ENCODE assay signal across 13 mouse cellular contexts in genomic region chr5:64313481-64313880, GRCm38 (mm10).
A peak's percentile ranks its signal among the peaks of the same experiment; 100 is the strongest.
DNase-seq lines count a peak whose midpoint lies in the region; ATAC-seq and TF ChIP-seq lines count a peak whose summit lies in the region.
"Had no signal": no experiment of that assay in that cellular context is flagged by ENCODE, and none has a peak within 500 bp of the region (broad histone marks: within the 10 kb centered on the region; RNA-seq: fewer than 3 reads in every experiment).

No protein-coding gene starts in this region.

- no peaks in the 10 kb centered on the region for H3K27me3 ChIP-seq in heart, adult 2 months (ENCODE audit: control insufficient read depth, insufficient read depth, low read length)
- no peaks in the 10 kb centered on the region for H3K27me3 ChIP-seq in neural tube, embryonic 13.5 days
- no peaks in the 10 kb centered on the region for H3K27me3 ChIP-seq in neural tube, embryonic 15.5 days (replicated peaks)
- no peaks in the 10 kb centered on the region for H3K27me3 ChIP-seq in stomach, embryonic 16.5 days (ENCODE audit: control insufficient read depth, insufficient read depth, low read length)
- H3K27me3 ChIP-seq: megakaryocyte, embryonic 14.5 days had no signal

- no peak overlapping the region for H3K4me3 ChIP-seq in heart, adult 2 months
- no peak overlapping the region for H3K4me3 ChIP-seq in neural tube, embryonic 13.5 days
- no peak overlapping the region for H3K4me3 ChIP-seq in neural tube, embryonic 15.5 days (replicated peaks)
- H3K4me3 ChIP-seq in stomach, embryonic 16.5 days (replicated peaks; ENCODE audit: low read length): no peak overlapping the region
- H3K4me3 ChIP-seq: erythroblast, embryonic 14.5 days; heart, embryonic 10.5 days; megakaryocyte, embryonic 14.5 days had no signal

- H3K9me3 ChIP-seq in neural tube, embryonic 13.5 days: no peaks in the 10 kb centered on the region
- no peaks in the 10 kb centered on the region for H3K9me3 ChIP-seq in neural tube, embryonic 15.5 days (replicated peaks)
- no peaks in the 10 kb centered on the region for H3K9me3 ChIP-seq in stomach, embryonic 16.5 days (replicated peaks; ENCODE audit: control insufficient read depth, low read length)
- H3K9me3 ChIP-seq: heart, embryonic 10.5 days; megakaryocyte, embryonic 14.5 days had no signal

- peak; percentile 35 for TF ChIP-seq CTCF in heart, adult 2 months (IDR thresholded peaks at IDR 0.05)

- 94% methylated on average over 1 of the region's 1 CpGs for WGBS in heart, adult 2 months
- 89% methylated on average over 1 of the region's 1 CpGs for WGBS in neural tube, embryonic 13.5 days
- 90% methylated on average over 1 of the region's 1 CpGs for WGBS in neural tube, embryonic 15.5 days
- 61% methylated on average over 1 of the region's 1 CpGs for WGBS in stomach, embryonic 16.5 days

- H3K36me3 ChIP-seq in heart, adult 2 months (ENCODE audit: control insufficient read depth, insufficient read depth, low read length): no peaks in the 10 kb centered on the region; the same call in none of the 2 replicates
- H3K36me3 ChIP-seq in neural tube, embryonic 13.5 days: no peaks in the 10 kb centered on the region
- H3K36me3 ChIP-seq in neural tube, embryonic 15.5 days: no peaks in the 10 kb centered on the region
- no peaks in the 10 kb centered on the region for H3K36me3 ChIP-seq in stomach, embryonic 16.5 days (ENCODE audit: control insufficient read depth, insufficient read depth, low read length)

- intact Hi-C loops in heart, adult 2 months (cut with DNase I): no loop called here

- H3K79me2 ChIP-seq in heart, adult 2 months (replicated peaks; ENCODE audit: control insufficient read depth, insufficient read depth, low read length): no peaks in the 10 kb centered on the region

- peak in 1 of 2 experiments; percentile 15 for DNase-seq in heart, adult 2 months
- no peak for DNase-seq in heart, adult 18-20 months
- DNase-seq in lung, postnatal 25 days (ENCODE audit: low spot score): peak; percentile 42
- no peak for DNase-seq in cerebellum, postnatal 25 days
- DNase-seq in right cerebral cortex, adult 18-20 months: no peak
- DNase-seq: kidney, adult 11 months; left cerebral cortex, postnatal 4 days had no signal

- TF ChIP-seq POLR2A in heart, adult 2 months (IDR thresholded peaks at IDR 0.05; ENCODE audit: insufficient read depth, low read depth, low read length): no peak

- no peak for TF ChIP-seq EP300 in heart, adult 2 months (IDR thresholded peaks at IDR 0.05; ENCODE audit: insufficient read depth, low read depth, low read length)

- H3K27ac ChIP-seq in heart, adult 2 months: no peak overlapping the region
- H3K27ac ChIP-seq in neural tube, embryonic 13.5 days (replicated peaks): no peak overlapping the region
- no peak overlapping the region for H3K27ac ChIP-seq in neural tube, embryonic 15.5 days (replicated peaks)
- H3K27ac ChIP-seq in stomach, embryonic 16.5 days (ENCODE audit: low read length): no peak overlapping the region; the same call in 1 of the 2 replicates
- H3K27ac ChIP-seq: heart, embryonic 10.5 days had no signal

- ATAC-seq in neural tube, embryonic 13.5 days (ENCODE audit: low read depth): peak; percentile 15; the same call in 1 of the 2 replicates
- no peak for ATAC-seq in neural tube, embryonic 15.5 days (ENCODE audit: low FRiP score)
- peak; percentile 79 for ATAC-seq in stomach, embryonic 16.5 days (ENCODE audit: insufficient read depth, low FRiP score)

- peaks cover 14% of the 10 kb centered on the region for H3K4me1 ChIP-seq in heart, adult 2 months (ENCODE audit: control insufficient read depth, insufficient read depth, low read length)
- H3K4me1 ChIP-seq in neural tube, embryonic 13.5 days (replicated peaks): peaks cover 25% of the 10 kb centered on the region
- peaks cover 15% of the 10 kb centered on the region for H3K4me1 ChIP-seq in neural tube, embryonic 15.5 days
- peaks cover 15% of the 10 kb centered on the region for H3K4me1 ChIP-seq in stomach, embryonic 16.5 days (ENCODE audit: control insufficient read depth, insufficient read depth, low read length)
- H3K4me1 ChIP-seq: megakaryocyte, embryonic 14.5 days had no signal

- H3K9ac ChIP-seq in heart, adult 2 months (ENCODE audit: low read depth, low read length): no peak overlapping the region
- H3K9ac ChIP-seq in neural tube, embryonic 13.5 days: no peak overlapping the region
- H3K9ac ChIP-seq in neural tube, embryonic 15.5 days (replicated peaks): no peak overlapping the region
- no peak overlapping the region for H3K9ac ChIP-seq in stomach, embryonic 16.5 days (ENCODE audit: low read length)

- no peak overlapping the region for H3K4me2 ChIP-seq in neural tube, embryonic 13.5 days
- no peak overlapping the region for H3K4me2 ChIP-seq in neural tube, embryonic 15.5 days
- no peak overlapping the region for H3K4me2 ChIP-seq in stomach, embryonic 16.5 days (ENCODE audit: low read depth, low read length)
